8 mouse cellular contexts compared by ENCODE assay signal in genomic region chr13:73536824-73537223, GRCm38 (mm10). TPM values are rescaled to one million over a fixed set of nuclear protein-coding genes. Genes with fewer than 3 reads are reported as not detected.
DNase-seq lines count a peak whose midpoint lies in the region; ATAC-seq and TF ChIP-seq lines count a peak whose summit lies in the region.

No protein-coding gene starts in this region.

- no peak for DNase-seq in layer of hippocampus, adult 2 months (ENCODE audit: low spot score in 2 of 2)
- DNase-seq in layer of hippocampus, adult 9-11 months, result no peak
- DNase-seq in embryonic facial prominence, embryonic 14.5 days (ENCODE audit: low spot score), result no peak
- DNase-seq in limb, embryonic 10.5 days (ENCODE audit: low spot score), result no peak
- no peak for DNase-seq in layer of hippocampus, adult 8-10 months (ENCODE audit: low spot score in 2 of 2)
- no peak for DNase-seq in ovary, postnatal 36 days (ENCODE audit: low spot score)

- ATAC-seq in embryonic facial prominence, embryonic 14.5 days (ENCODE audit: low read depth), result no peak
- ATAC-seq in neural tube, embryonic 13.5 days (ENCODE audit: low read depth), result peak; percentile 23; the same call in 1 of the 2 replicates
- no peak for ATAC-seq in erythroid progenitor cell, adult 5-6 weeks (replicated peaks; ENCODE audit: low FRiP score, poor library complexity, severe bottlenecking)

- H3K4me1 ChIP-seq in embryonic facial prominence, embryonic 14.5 days (ENCODE audit: control insufficient read depth, insufficient read depth, low read length), result no peaks in the 10 kb centered on the region
- peaks cover 10% of the 10 kb centered on the region for H3K4me1 ChIP-seq in limb, embryonic 10.5 days
- peaks cover 11% of the 10 kb centered on the region for H3K4me1 ChIP-seq in neural tube, embryonic 13.5 days (replicated peaks)

- H3K4me3 ChIP-seq in layer of hippocampus, adult 2 months, result peak overlapping the region; percentile 45
- peak overlapping the region; percentile 46 for H3K4me3 ChIP-seq in embryonic facial prominence, embryonic 14.5 days (ENCODE audit: low read depth, low read length)
- peak overlapping the region; percentile 53 for H3K4me3 ChIP-seq in limb, embryonic 10.5 days
- peak overlapping the region; percentile 40 for H3K4me3 ChIP-seq in neural tube, embryonic 13.5 days

- peaks cover 43% of the 10 kb centered on the region for H3K27me3 ChIP-seq in embryonic facial prominence, embryonic 14.5 days (replicated peaks; ENCODE audit: control insufficient read depth, insufficient read depth, low read length)
- peaks cover 59% of the 10 kb centered on the region for H3K27me3 ChIP-seq in limb, embryonic 10.5 days (ENCODE audit: low read depth, poor library complexity, severe bottlenecking)
- peaks cover 60% of the 10 kb centered on the region for H3K27me3 ChIP-seq in neural tube, embryonic 13.5 days

- H3K9ac ChIP-seq in embryonic facial prominence, embryonic 14.5 days (ENCODE audit: low read depth, low read length), result peak overlapping the region; percentile 5; the same call in 1 of the 2 replicates
- H3K9ac ChIP-seq in neural tube, embryonic 13.5 days, result peak overlapping the region; percentile 47; the same call in 1 of the 2 replicates

- H3K36me3 ChIP-seq in embryonic facial prominence, embryonic 14.5 days (ENCODE audit: control insufficient read depth, insufficient read depth, low read length), result no peaks in the 10 kb centered on the region
- no peaks in the 10 kb centered on the region for H3K36me3 ChIP-seq in limb, embryonic 10.5 days
- H3K36me3 ChIP-seq in neural tube, embryonic 13.5 days, result no peaks in the 10 kb centered on the region

- WGBS in embryonic facial prominence, embryonic 14.5 days, result 15% methylated on average over 13 of the region's 13 CpGs
- 23% methylated on average over 13 of the region's 13 CpGs for whole genome bisulfite sequencing in limb, embryonic 10.5 days
- WGBS in neural tube, embryonic 13.5 days, result 17% methylated on average over 13 of the region's 13 CpGs

- TF ChIP-seq CTCF in layer of hippocampus, adult 2 months (conservative IDR thresholded peaks at IDR 0.05), result no peak

- H3K9me3 ChIP-seq in embryonic facial prominence, embryonic 14.5 days (ENCODE audit: control insufficient read depth, low read length), result no peaks in the 10 kb centered on the region
- no peaks in the 10 kb centered on the region for H3K9me3 ChIP-seq in limb, embryonic 10.5 days (replicated peaks)
- no peaks in the 10 kb centered on the region for H3K9me3 ChIP-seq in neural tube, embryonic 13.5 days

- no peak overlapping the region for H3K27ac ChIP-seq in layer of hippocampus, adult 2 months
- H3K27ac ChIP-seq in embryonic facial prominence, embryonic 14.5 days (replicated peaks; ENCODE audit: low read depth, low read length), result no peak overlapping the region
- H3K27ac ChIP-seq in limb, embryonic 10.5 days, result no peak overlapping the region
- no peak overlapping the region for H3K27ac ChIP-seq in neural tube, embryonic 13.5 days (replicated peaks)

- H3K4me2 ChIP-seq in embryonic facial prominence, embryonic 14.5 days (ENCODE audit: low read depth, low read length), result peak overlapping the region; percentile 83
- H3K4me2 ChIP-seq in neural tube, embryonic 13.5 days, result peak overlapping the region; percentile 71

RNA-seq across cellular contexts. Expression of gene Slc6a3, which starts 0.3 kb away (rescaled TPM):
- total RNA-seq in layer of hippocampus, adult 2 months (2021), result under 1 TPM in 1 of 2 experiments, not detected in 1; 0.20 TPM
- polyA plus RNA-seq in embryonic facial prominence, embryonic 14.5 days (2014; fragmentation: Nextera tagmentation; extraction: Ambion mirVana), result 0.17 TPM in 1 of 2 replicates, not detected in the other
- polyA plus RNA-seq in limb, embryonic 10.5 days (2016; fragmentation: Nextera tagmentation; extraction: Ambion mirVana), result not detected in 2 replicates
- 0.13 TPM in 1 of 2 replicates, not detected in the other for polyA plus RNA-seq in neural tube, embryonic 13.5 days (2015; fragmentation: Nextera tagmentation; extraction: Ambion mirVana)
- total RNA-seq in layer of hippocampus, adult 8-10 months (2022), result under 1 TPM in 3 of 4 experiments, not detected in 1; 0.13 to 0.52 (median 0.21) TPM
- total RNA-seq in erythroid progenitor cell, adult 5-6 weeks (2015; ENCODE audit: low replicate concordance), result not detected in 2 replicates
- 1.0 TPM in 1 of 2 replicates, not detected in the other for total RNA-seq in erythroid progenitor cell, adult 5-6 weeks (2017; ENCODE audit: low replicate concordance)
